Mouse (Mus musculus) erythroblast, embryonic 14.5 days (primary cell): ENCODE measurements around the gene H2al2a. TPM values are rescaled to one million over a fixed set of nuclear protein-coding genes. Genes with fewer than 3 reads are reported as not detected.

Experiments
- H3K27me3 ChIP-seq: 2 replicates; pipeline ENCODE4 v1.6.1; 2012; ENCODE audit warnings: inconsistent platforms; ENCODE audit not compliant: control insufficient read depth
- H3K36me3 ChIP-seq: 2 replicates; pipeline ENCODE4 v1.6.1; 2012; ENCODE audit warnings: mild to moderate bottlenecking, inconsistent platforms; ENCODE audit not compliant: control insufficient read depth
- H3K4me1 ChIP-seq: 2 replicates; pipeline ENCODE4 v1.6.1; 2012; ENCODE audit warnings: inconsistent platforms; ENCODE audit not compliant: control insufficient read depth
- H3K4me3 ChIP-seq: replicated peaks from 2 replicates; pipeline ENCODE3; 2012; ENCODE audit warnings: moderate library complexity, mild to moderate bottlenecking, inconsistent platforms
- H3K9me3 ChIP-seq: 2 replicates; pipeline ENCODE4 v1.6.1; 2012; ENCODE audit warnings: low read length, inconsistent platforms, mixed read lengths; ENCODE audit not compliant: control insufficient read depth
- GATA1 ChIP-seq: IDR thresholded peaks from 2 replicates; pipeline ENCODE4 v1.6.1; 2012; ENCODE audit warnings: low read length, inconsistent platforms, mixed read lengths
- TAL1 ChIP-seq: IDR thresholded peaks from 3 replicates; pipeline ENCODE4 v1.6.1; 2012; ENCODE audit warnings: low read length, inconsistent platforms, mixed read lengths
- polyA plus RNA-seq: library from polyadenylated mRNA; stranded (reverse); fragments of >175 nt; gene quantifications from 2 replicates; pipeline ENCODE4 v1.2.3, GENCODE M21; 2012

Gene H2al2a
- polyA plus RNA-seq = not detected in 2 replicates

DNA sequence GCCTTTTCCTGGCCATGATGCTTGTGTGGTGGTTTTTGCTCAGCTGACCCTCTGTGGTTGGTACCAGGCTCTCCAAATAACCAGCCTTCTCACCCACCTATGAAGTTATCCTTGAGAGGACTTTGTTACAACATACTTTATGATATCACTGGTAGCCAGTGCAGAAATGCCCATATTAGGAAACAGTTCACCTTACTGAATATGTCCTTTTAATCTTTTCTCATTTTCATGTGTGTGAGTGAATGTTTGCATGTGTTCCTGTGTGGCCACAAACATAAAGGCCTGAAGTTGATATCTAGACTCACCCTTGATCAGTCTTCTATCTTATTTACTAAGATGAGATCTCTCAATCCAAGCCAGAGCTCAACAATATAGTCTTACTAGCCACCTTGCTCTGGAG, at the start of gene H2al2a:
Gene H2al2a, minus strand, starts transcription at position 101 of the 400 bp plus-strand sequence.
- H3K36me3 ChIP-seq = no peaks in the 10 kb centered on the region
- H3K4me3 ChIP-seq = no peak within 1 kb of the TSS
- H3K9me3 ChIP-seq = no peaks in the 10 kb centered on the region
- TF ChIP-seq TAL1 = no peak
- TF ChIP-seq GATA1 = no peak
- H3K4me1 ChIP-seq = no peaks in the 10 kb centered on the region
- no peaks in the 10 kb centered on the region for H3K27me3 ChIP-seq

DNA sequence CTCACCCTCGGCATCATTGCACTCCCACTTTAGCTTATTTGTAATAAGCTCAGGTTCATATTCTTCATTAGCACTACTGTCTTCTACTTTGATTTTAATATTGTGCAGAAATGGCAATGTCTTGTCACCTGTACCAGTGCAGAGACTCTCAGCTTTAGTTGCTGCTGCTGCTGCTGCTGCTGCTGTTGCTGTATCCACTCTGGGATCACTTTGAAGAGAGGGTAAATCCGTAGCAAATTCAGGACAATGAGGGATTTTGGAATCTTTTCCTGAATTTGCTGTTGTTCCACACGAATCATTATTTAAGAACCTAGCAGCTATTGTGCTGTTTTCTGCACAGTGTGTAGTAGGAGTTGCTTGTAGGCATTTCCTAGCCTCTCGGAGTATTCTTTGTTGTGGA, 49.4 kb upstream of the H2al2a start:
- no peak for TF ChIP-seq GATA1
- no peak for TF ChIP-seq TAL1
- H3K36me3 ChIP-seq = no peaks in the 10 kb centered on the region
- H3K27me3 ChIP-seq = peaks cover 100% of the 10 kb centered on the region
- H3K4me3 ChIP-seq = peak overlapping the region; percentile 69
- peaks cover 10% of the 10 kb centered on the region for H3K9me3 ChIP-seq
- peaks cover 28% of the 10 kb centered on the region for H3K4me1 ChIP-seq

DNA sequence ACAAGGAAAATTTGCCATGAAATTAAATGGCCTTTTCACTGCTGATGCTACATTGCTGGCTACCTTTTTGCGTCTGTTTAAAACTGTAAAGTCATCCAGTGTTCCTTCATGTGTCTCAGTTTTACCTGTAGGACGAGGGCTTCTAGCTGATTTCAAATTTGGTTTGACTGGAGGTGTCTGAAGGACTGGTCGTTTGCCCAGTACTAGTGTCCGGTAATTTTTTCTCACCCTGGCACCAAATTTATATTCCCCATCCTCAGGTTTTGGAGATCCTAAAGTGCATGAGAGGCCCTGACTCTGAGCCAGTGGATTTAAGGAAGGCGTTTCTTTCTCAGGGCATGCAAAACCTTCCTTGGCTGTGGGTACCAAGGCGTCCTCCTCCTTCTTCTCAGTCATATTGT, 49.0 kb upstream of the H2al2a start:
- TF ChIP-seq TAL1 (no peak), GATA1 (no peak)
- peaks cover 100% of the 10 kb centered on the region for H3K27me3 ChIP-seq
- no peak overlapping the region for H3K4me3 ChIP-seq
- H3K36me3 ChIP-seq = no peaks in the 10 kb centered on the region
- H3K4me1 ChIP-seq = peaks cover 28% of the 10 kb centered on the region
- H3K9me3 ChIP-seq = peaks cover 10% of the 10 kb centered on the region

DNA sequence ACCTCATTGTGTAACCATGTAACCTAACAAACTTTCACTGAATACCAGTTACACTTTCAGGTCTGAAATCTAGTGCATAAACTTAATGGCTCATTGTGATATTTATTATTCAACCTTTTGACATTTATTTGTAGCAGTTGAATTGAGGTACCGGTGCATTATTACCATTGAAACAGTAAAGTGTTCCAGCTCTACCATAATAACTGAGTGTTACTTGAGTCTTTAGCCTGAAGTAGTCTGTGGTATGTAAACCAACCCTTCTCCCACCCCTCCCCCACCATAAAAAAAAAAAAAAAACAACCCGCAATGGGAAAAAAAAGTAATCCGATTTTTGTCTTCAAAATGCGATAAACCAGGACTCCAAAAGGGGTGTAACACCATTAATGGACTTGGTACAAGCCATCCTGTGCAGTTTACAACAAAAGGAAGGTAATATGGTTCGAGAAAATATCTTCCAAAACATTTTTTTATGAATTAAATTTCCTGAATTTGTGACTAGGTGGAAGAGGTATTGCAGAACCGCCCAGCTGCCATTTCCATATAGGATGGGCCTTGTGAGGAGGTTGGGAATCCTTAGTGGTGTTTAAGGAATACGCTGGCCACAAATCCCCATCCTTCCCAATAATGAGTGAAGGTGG, 48.5 kb upstream of the H2al2a start:
- no peak for TF ChIP-seq GATA1
- TF ChIP-seq TAL1 = no peak
- Histone ChIP-seq H3K4me1 (peaks cover 26% of the 10 kb centered on the region), H3K27me3 (peaks cover 100% of the 10 kb centered on the region), H3K4me3 (no peak overlapping the region), H3K9me3 (peaks cover 10% of the 10 kb centered on the region), H3K36me3 (no peaks in the 10 kb centered on the region)

DNA sequence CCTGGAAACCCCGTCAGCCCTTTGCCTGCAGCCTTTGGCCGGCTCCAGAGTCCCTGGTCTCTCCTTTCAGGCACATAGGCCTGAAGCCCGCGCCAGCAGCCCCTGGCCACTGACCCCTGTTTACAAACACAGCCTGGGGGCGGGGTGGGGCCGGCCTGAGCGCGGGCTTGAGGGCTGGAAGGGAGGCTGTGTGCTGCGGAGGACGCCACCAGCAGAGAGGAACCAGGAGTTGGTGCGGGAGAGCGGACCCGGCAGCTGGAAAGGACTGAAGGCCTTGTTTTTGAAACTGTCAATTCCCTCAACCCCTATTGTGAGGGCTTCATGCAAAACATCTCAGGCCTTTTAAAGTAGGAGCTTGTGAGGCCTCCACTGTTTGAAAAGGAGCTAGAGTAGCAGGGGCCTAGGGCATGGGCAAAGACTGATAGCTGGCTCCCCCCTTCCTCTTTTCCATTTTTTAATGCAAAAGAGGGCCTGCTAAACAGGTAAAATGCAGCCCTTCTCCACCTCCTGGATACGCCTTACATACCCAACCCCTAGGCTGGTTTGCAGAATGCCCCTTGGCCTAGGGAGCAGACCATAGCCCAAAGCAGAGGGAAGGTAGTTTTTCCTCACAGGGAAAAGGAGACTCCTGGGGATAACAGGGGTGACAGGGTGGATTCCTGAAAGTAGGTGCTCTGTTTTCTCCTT, 44.6 kb upstream of the H2al2a start:
- Histone ChIP-seq H3K36me3 (no peaks in the 10 kb centered on the region), H3K4me1 (peaks cover under 1% of the 10 kb centered on the region), H3K4me3 (no peak overlapping the region), H3K9me3 (no peaks in the 10 kb centered on the region; the same call in 1 of the 2 replicates), H3K27me3 (peaks cover 98% of the 10 kb centered on the region)
- TF ChIP-seq TAL1 = no peak
- TF ChIP-seq GATA1 = no peak

DNA sequence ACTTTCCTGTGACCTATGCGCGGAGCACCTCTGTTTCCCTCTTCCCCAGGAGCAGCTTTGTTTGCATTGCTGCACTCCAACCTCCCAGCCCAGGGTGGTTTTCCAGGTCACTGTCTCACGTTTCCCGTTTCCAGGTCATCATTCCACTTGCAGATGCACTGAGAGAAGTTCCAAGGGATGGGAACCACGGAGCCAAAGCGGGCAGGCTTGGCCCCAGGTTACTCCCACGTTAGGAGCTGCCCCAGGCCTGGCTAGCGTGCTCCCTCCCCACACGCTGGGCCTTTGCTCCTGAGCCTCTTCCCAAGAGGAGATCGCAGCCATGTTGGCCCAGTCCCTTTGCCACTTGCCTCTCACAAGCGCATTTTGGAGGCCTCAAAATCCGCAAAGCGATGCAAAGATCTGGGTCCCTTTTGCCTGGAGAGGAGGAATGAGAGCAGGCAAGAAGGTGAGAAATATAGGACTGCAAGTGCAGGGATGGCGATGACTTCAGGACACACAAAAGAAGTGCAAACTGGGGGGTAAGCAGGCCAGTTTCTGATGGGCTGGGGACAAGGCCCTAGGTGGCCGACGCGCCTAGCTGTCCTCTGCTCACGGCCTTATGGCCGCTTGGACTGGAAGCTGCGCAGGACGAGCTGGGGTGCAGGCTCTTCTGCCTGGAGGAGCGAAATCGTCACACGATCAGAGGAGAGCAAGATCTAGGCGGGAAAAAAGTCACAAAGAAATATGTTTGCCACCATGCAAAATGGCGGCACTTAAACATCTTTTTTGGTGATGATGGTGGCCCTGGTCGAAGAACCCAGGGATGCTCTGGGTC, 43.8 kb upstream of the H2al2a start:
- no peaks in the 10 kb centered on the region for H3K4me1 ChIP-seq
- no peaks in the 10 kb centered on the region for H3K36me3 ChIP-seq
- H3K27me3 ChIP-seq = peaks cover 98% of the 10 kb centered on the region
- no peak overlapping the region for H3K4me3 ChIP-seq
- H3K9me3 ChIP-seq = no peaks in the 10 kb centered on the region
- no peak for TF ChIP-seq GATA1
- TF ChIP-seq TAL1 = no peak

DNA sequence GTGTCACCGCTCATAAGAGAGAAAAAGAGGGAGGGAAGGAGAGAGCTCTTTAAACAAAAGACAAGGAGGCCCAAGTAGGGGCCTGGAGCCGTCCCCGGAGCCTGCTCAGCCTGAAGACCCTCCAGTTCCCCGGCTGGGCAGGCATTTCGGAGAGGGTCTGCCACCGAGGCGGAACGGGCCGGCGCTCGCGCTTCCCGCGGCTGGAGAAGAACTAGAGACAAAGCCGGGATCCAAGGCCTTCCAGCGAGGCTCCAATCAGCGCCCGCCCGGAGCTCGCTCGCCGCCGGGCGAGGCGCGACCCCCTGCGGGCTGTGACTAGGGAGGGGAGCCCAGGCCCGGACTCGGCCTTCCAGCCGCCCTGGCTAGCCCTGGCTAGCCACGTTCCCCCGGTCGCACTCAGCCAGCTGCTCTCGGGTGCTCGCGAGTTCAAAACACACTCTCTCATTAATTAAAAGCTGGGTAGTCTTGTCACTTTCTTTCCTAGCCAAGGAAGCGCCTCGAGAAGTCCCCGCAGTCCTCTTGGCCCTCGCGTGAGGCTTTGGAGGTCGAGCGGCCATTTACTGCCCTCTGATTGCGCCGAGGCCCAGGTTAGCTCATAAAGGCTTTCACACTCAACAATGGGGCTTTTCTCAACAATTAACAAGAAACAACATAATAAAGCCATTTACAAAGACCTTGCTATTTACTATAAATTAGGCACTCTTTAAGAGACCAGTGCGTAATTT, 43.0 kb upstream of the H2al2a start:
- H3K27me3 ChIP-seq = peaks cover 98% of the 10 kb centered on the region
- TF ChIP-seq TAL1 (no peak), GATA1 (no peak)
- H3K4me3 ChIP-seq = no peak overlapping the region

DNA sequence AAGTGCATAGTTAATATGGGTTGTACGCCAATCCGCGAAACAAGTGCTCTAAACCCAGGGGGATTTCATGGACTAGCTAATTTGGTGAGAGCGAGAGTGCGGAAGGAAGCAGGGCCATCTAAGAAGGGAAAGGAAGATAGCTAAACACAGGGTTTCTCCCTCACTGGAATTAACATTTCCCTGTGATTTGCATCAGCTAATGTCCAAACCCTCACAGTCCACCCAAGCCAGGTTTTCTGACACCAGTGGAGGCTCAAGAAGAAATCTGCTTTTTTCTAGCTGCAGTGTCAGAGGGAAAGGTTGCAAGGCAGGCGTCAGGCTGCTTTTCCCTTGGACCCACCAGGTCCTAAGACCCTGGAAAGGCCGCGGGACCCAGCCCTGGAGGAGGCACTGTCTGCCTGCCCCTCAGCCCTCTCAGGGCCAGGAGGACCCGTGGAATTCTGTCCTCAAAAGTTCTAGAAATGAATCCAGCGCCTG, 42.2 kb upstream of the H2al2a start:
- H3K36me3 ChIP-seq = no peaks in the 10 kb centered on the region
- H3K27me3 ChIP-seq = peaks cover 98% of the 10 kb centered on the region
- no peaks in the 10 kb centered on the region for H3K9me3 ChIP-seq
- no peak for TF ChIP-seq TAL1
- TF ChIP-seq GATA1 = no peak
- no peak overlapping the region for H3K4me3 ChIP-seq
- no peaks in the 10 kb centered on the region for H3K4me1 ChIP-seq

More for the DNA sequence above, 43.0 kb upstream of the H2al2a start:
- Histone ChIP-seq H3K4me1 (no peaks in the 10 kb centered on the region), H3K36me3 (no peaks in the 10 kb centered on the region), H3K9me3 (no peaks in the 10 kb centered on the region)
